Mouse (Mus musculus): ENCODE measurements around the gene Tead2. TPM values are rescaled to one million over a fixed set of nuclear protein-coding genes. Genes with fewer than 3 reads are reported as not detected.

The Tead2 gene
- polyA plus RNA-seq, 1 experiment, result 127 TPM

DNA sequence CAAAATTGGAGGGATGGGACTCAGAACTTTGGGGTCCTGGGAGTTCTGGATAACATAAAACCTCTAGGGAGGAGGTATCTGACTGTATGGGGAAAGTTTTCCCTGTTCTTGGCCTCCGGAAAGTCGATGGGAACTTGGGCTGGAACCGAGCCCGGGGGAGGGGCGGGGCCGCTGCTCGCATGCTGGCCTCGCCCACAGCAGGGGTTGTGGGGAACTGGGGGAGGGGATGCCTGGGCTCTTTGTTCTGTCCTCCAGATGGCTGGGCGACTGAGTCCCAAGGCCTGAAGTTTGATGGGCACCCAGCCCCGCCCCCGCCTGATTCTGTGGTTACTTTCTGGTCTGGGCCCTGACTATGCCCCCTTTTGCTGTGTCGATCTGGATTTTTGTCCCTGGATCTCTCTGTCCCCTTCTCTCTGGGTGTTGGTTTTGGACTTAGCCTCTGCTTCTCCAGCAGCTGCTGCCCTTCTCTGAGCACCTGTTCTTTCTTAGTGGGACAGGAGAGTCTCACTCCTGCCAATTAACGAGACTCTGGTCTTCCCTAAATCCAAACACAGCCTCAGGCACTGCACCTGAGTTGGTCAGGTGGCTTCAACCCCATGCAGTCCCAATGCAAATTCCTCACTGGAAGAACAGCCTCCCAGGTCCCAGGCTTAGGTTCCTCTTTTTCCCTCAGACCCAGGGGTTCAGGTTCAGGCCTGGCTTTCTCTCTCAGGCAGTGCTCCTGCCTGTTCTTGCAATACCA, 1.1 kb downstream of the Tead2 start:
- Histone ChIP-seq H3K27me3 (ENCODE audit: control insufficient read depth, insufficient read depth, insufficient read length) (no peaks in the 10 kb centered on the region), H3K79me2 (ENCODE audit: control insufficient read depth, insufficient read depth) (peaks cover 17% of the 10 kb centered on the region), H3ac (ENCODE audit: control insufficient read depth, insufficient read length, low read depth) (peak overlapping the region; percentile 94), H3K36me3 (ENCODE audit: control insufficient read depth, insufficient read depth) (no peaks in the 10 kb centered on the region), H3K4me3 (ENCODE audit: insufficient read depth, poor library complexity, severe bottlenecking) (peak overlapping the region; percentile 46), H3K79me3 (ENCODE audit: low read depth) (peaks cover 2% of the 10 kb centered on the region)
- no peak for TF ChIP-seq CEBPB (IDR thresholded peaks at IDR 0.05; ENCODE audit: low read depth)
- TF ChIP-seq CTCF (IDR thresholded peaks at IDR 0.05; ENCODE audit: control insufficient read depth, insufficient read depth, insufficient read length), result no peak
- TF ChIP-seq USF1 (IDR thresholded peaks at IDR 0.05; ENCODE audit: low read depth), result no peak
- no peak for TF ChIP-seq FOSL1 (IDR thresholded peaks at IDR 0.05; ENCODE audit: insufficient read depth, low read length, poor library complexity, severe bottlenecking)
- no peak for TF ChIP-seq MYOG (IDR thresholded peaks at IDR 0.05; ENCODE audit: control insufficient read depth, extremely low read depth, insufficient read length)
- TF ChIP-seq MYOD1 (IDR thresholded peaks at IDR 0.05; ENCODE audit: control insufficient read depth, insufficient read length, low read depth), result no peak
- no peak for TF ChIP-seq MAX (IDR thresholded peaks at IDR 0.05)

GRCm38 (mm10) chr7:45221680-45222079, 6.1 kb downstream of the Tead2 start:
- TF ChIP-seq MYOD1 (IDR thresholded peaks at IDR 0.05; ENCODE audit: control insufficient read depth, insufficient read length, low read depth), result no peak
- H3K36me3 ChIP-seq (ENCODE audit: control insufficient read depth, insufficient read depth), result peaks cover 4% of the 10 kb centered on the region
- H3K4me3 ChIP-seq (ENCODE audit: insufficient read depth, poor library complexity, severe bottlenecking), result no peak overlapping the region

GRCm38 (mm10) chr7:45224826-45225225, 9.3 kb downstream of the Tead2 start:
- H3K79me2 ChIP-seq (ENCODE audit: control insufficient read depth, insufficient read depth), result no peaks in the 10 kb centered on the region
- no peaks in the 10 kb centered on the region for H3K79me3 ChIP-seq (ENCODE audit: low read depth)
- no peak overlapping the region for H3K4me3 ChIP-seq (ENCODE audit: insufficient read depth, poor library complexity, severe bottlenecking)
- no peaks in the 10 kb centered on the region for H3K27me3 ChIP-seq (ENCODE audit: control insufficient read depth, insufficient read depth, insufficient read length)
- TF ChIP-seq USF1 (IDR thresholded peaks at IDR 0.05; ENCODE audit: low read depth) (no peak), FOSL1 (IDR thresholded peaks at IDR 0.05; ENCODE audit: insufficient read depth, low read length, poor library complexity, severe bottlenecking) (no peak), MAX (IDR thresholded peaks at IDR 0.05) (no peak), MYOD1 (IDR thresholded peaks at IDR 0.05; ENCODE audit: control insufficient read depth, insufficient read length, low read depth) (no peak), MYOG (IDR thresholded peaks at IDR 0.05; ENCODE audit: control insufficient read depth, extremely low read depth, insufficient read length) (no peak), CTCF (IDR thresholded peaks at IDR 0.05; ENCODE audit: control insufficient read depth, insufficient read depth, insufficient read length) (no peak), CEBPB (IDR thresholded peaks at IDR 0.05; ENCODE audit: low read depth) (no peak)
- peaks cover 20% of the 10 kb centered on the region for H3K36me3 ChIP-seq (ENCODE audit: control insufficient read depth, insufficient read depth)
- no peak overlapping the region for H3ac ChIP-seq (ENCODE audit: control insufficient read depth, insufficient read length, low read depth)

More at GRCm38 (mm10) chr7:45221680-45222079, 6.1 kb downstream of the Tead2 start:
- no peak overlapping the region for H3ac ChIP-seq (ENCODE audit: control insufficient read depth, insufficient read length, low read depth)
- H3K79me3 ChIP-seq (ENCODE audit: low read depth), result peaks cover 2% of the 10 kb centered on the region
- no peaks in the 10 kb centered on the region for H3K27me3 ChIP-seq (ENCODE audit: control insufficient read depth, insufficient read depth, insufficient read length)
- peaks cover 8% of the 10 kb centered on the region for H3K79me2 ChIP-seq (ENCODE audit: control insufficient read depth, insufficient read depth)

DNA sequence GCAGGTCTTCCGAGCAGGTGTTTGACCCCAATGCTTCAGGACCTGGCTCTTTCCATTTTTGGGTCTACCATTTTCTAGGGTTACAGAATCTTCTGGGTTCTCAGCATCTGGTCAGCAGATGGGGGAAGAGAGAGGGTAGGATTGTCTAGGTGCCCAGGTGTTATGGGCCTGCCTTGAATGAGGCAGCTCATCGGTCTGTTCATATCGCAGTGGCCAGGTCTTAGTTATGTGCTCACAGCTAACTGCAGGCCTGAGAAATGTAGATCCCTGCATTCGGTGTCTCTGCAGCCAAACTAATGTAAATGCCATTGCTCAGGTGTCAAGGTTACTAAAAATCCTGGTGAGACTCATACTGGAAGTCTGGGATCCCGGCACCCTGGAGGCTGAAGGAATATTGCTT, 10.9 kb downstream of the Tead2 start:
- no peak overlapping the region for H3K4me3 ChIP-seq (ENCODE audit: insufficient read depth, poor library complexity, severe bottlenecking)
- peaks cover 20% of the 10 kb centered on the region for H3K36me3 ChIP-seq (ENCODE audit: control insufficient read depth, insufficient read depth)
- no peaks in the 10 kb centered on the region for H3K79me3 ChIP-seq (ENCODE audit: low read depth)
- no peaks in the 10 kb centered on the region for H3K27me3 ChIP-seq (ENCODE audit: control insufficient read depth, insufficient read depth, insufficient read length)
- H3K79me2 ChIP-seq (ENCODE audit: control insufficient read depth, insufficient read depth), result no peaks in the 10 kb centered on the region
- TF ChIP-seq MYOD1 (IDR thresholded peaks at IDR 0.05; ENCODE audit: control insufficient read depth, insufficient read length, low read depth) (no peak), MAX (IDR thresholded peaks at IDR 0.05) (no peak), CEBPB (IDR thresholded peaks at IDR 0.05; ENCODE audit: low read depth) (no peak), FOSL1 (IDR thresholded peaks at IDR 0.05; ENCODE audit: insufficient read depth, low read length, poor library complexity, severe bottlenecking) (no peak), USF1 (IDR thresholded peaks at IDR 0.05; ENCODE audit: low read depth) (no peak), CTCF (IDR thresholded peaks at IDR 0.05; ENCODE audit: control insufficient read depth, insufficient read depth, insufficient read length) (no peak), MYOG (IDR thresholded peaks at IDR 0.05; ENCODE audit: control insufficient read depth, extremely low read depth, insufficient read length) (no peak)
- H3ac ChIP-seq (ENCODE audit: control insufficient read depth, insufficient read length, low read depth), result no peak overlapping the region

DNA sequence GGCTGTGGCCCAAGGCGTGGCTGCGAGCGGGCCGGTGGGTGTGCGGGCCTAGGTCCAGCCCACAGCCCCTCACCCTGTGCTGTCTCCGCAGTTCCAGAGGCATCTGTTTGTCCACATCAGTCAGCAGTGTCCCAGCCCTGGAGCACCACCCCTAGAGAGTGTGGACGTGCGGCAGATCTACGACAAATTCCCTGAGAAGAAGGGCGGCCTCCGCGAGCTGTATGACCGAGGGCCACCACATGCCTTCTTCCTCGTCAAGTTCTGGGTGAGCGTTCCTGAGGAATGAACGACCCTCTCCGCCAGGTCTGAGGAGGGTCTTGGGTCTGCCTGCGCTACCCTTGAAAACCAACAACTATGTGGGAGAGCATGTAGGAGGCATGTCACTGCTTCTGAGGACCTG, 13.0 kb downstream of the Tead2 start:
- Histone ChIP-seq H3K79me3 (ENCODE audit: low read depth) (no peaks in the 10 kb centered on the region), H3K36me3 (ENCODE audit: control insufficient read depth, insufficient read depth) (peaks cover 26% of the 10 kb centered on the region)
- TF ChIP-seq MYOG (IDR thresholded peaks at IDR 0.05; ENCODE audit: control insufficient read depth, extremely low read depth, insufficient read length) (no peak), MAX (IDR thresholded peaks at IDR 0.05) (no peak), USF1 (IDR thresholded peaks at IDR 0.05; ENCODE audit: low read depth) (no peak), MYOD1 (IDR thresholded peaks at IDR 0.05; ENCODE audit: control insufficient read depth, insufficient read length, low read depth) (no peak), FOSL1 (IDR thresholded peaks at IDR 0.05; ENCODE audit: insufficient read depth, low read length, poor library complexity, severe bottlenecking) (no peak), CEBPB (IDR thresholded peaks at IDR 0.05; ENCODE audit: low read depth) (no peak), CTCF (IDR thresholded peaks at IDR 0.05; ENCODE audit: control insufficient read depth, insufficient read depth, insufficient read length) (no peak)

DNA sequence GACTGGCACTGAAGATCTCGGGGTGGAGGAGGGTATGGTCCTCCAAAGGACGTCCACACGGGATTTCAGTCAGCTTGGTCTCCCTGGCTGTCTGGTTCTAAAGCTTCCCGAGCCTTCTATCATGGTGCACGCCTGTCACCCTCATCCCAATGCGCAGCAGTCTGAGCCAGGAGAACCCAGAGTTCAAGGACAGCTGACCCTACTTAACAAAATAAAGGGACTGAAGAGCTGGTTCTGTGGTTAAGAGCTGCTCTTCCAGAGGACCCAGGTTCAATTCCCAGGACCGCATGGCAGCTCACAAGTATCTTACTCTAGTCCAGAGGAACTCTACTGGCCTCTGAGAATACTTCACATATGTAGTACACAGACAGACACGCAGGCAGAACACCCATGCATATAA, 13.5 kb downstream of the Tead2 start:
- Histone ChIP-seq H3K79me2 (ENCODE audit: control insufficient read depth, insufficient read depth) (no peaks in the 10 kb centered on the region), H3K36me3 (ENCODE audit: control insufficient read depth, insufficient read depth) (peaks cover 26% of the 10 kb centered on the region), H3K27me3 (ENCODE audit: control insufficient read depth, insufficient read depth, insufficient read length) (no peaks in the 10 kb centered on the region), H3K4me3 (ENCODE audit: insufficient read depth, poor library complexity, severe bottlenecking) (no peak overlapping the region), H3ac (ENCODE audit: control insufficient read depth, insufficient read length, low read depth) (no peak overlapping the region), H3K79me3 (ENCODE audit: low read depth) (no peaks in the 10 kb centered on the region)
- no peak for TF ChIP-seq CEBPB (IDR thresholded peaks at IDR 0.05; ENCODE audit: low read depth)
- no peak for TF ChIP-seq MAX (IDR thresholded peaks at IDR 0.05)
- no peak for TF ChIP-seq MYOG (IDR thresholded peaks at IDR 0.05; ENCODE audit: control insufficient read depth, extremely low read depth, insufficient read length)
- TF ChIP-seq FOSL1 (IDR thresholded peaks at IDR 0.05; ENCODE audit: insufficient read depth, low read length, poor library complexity, severe bottlenecking), result no peak
- no peak for TF ChIP-seq USF1 (IDR thresholded peaks at IDR 0.05; ENCODE audit: low read depth)
- TF ChIP-seq MYOD1 (IDR thresholded peaks at IDR 0.05; ENCODE audit: control insufficient read depth, insufficient read length, low read depth), result no peak
- no peak for TF ChIP-seq CTCF (IDR thresholded peaks at IDR 0.05; ENCODE audit: control insufficient read depth, insufficient read depth, insufficient read length)

More for the DNA sequence above, 13.0 kb downstream of the Tead2 start:
- Histone ChIP-seq H3K27me3 (ENCODE audit: control insufficient read depth, insufficient read depth, insufficient read length) (no peaks in the 10 kb centered on the region), H3K4me3 (ENCODE audit: insufficient read depth, poor library complexity, severe bottlenecking) (no peak overlapping the region), H3K79me2 (ENCODE audit: control insufficient read depth, insufficient read depth) (no peaks in the 10 kb centered on the region), H3ac (ENCODE audit: control insufficient read depth, insufficient read length, low read depth) (no peak overlapping the region)
